Mouse (Mus musculus) embryonic facial prominence, embryonic 14.5 days (tissue): Measurements from ENCODE around the gene Cdnf. TPM values are rescaled to one million over a fixed set of nuclear protein-coding genes. Genes with fewer than 3 reads are reported as not detected.

ENCODE experiments used
- ATAC-seq: fragments of 200-750 bp; cut with Nextera tagmentation; 2 replicates; pipeline ENCODE4 v1.8.0; 2017; ENCODE audit warnings: low read depth, moderate number of reproducible peaks, moderate TSS enrichment
- DNase-seq: peaks from one replicate; pipeline ENCODE4 v3.0.0-alpha.2; 2015; ENCODE audit warnings: low spot score
- H3K27ac ChIP-seq: fragments of 300-500 bp; sonication (generic); replicated peaks from 2 replicates; pipeline ENCODE4 v1.5.1; 2014; ENCODE audit warnings: low read depth, mild to moderate bottlenecking, low read length, moderate library complexity
- H3K27me3 ChIP-seq: fragments of 300-500 bp; sonication (generic); replicated peaks from 2 replicates; pipeline ENCODE4 v1.6.1; 2014; ENCODE audit warnings: low read length; ENCODE audit not compliant: control insufficient read depth, insufficient read depth
- H3K36me3 ChIP-seq: fragments of 300-500 bp; sonication (generic); 2 replicates; pipeline ENCODE4 v1.6.1; 2014; ENCODE audit warnings: low read length, mixed read lengths; ENCODE audit not compliant: control insufficient read depth, insufficient read depth
- H3K4me1 ChIP-seq: fragments of 300-500 bp; sonication (generic); 2 replicates; pipeline ENCODE4 v1.6.1; 2014; ENCODE audit warnings: antibody characterized with exemption, low read length; ENCODE audit not compliant: control insufficient read depth, insufficient read depth
- H3K4me2 ChIP-seq: fragments of 300-500 bp; sonication (generic); 2 replicates; pipeline ENCODE4 v1.6.1; 2014; ENCODE audit warnings: low read depth, mild to moderate bottlenecking, low read length, moderate library complexity, mixed read lengths
- H3K4me3 ChIP-seq: fragments of 300-500 bp; sonication (generic); 2 replicates; pipeline ENCODE4 v1.5.1; 2014; ENCODE audit warnings: low read depth, mild to moderate bottlenecking, low read length
- H3K9ac ChIP-seq: fragments of 300-500 bp; sonication (generic); 2 replicates; pipeline ENCODE4 v1.6.1; 2014; ENCODE audit warnings: low read depth, mild to moderate bottlenecking, low read length, moderate library complexity, mixed read lengths
- H3K9me3 ChIP-seq: fragments of 300-500 bp; sonication (generic); 2 replicates; pipeline ENCODE4 v1.6.1; 2016; ENCODE audit warnings: low read length; ENCODE audit not compliant: control insufficient read depth
- WGBS: fragments of 180-500 bp; shearing (Covaris S2); extraction: QIAGEN DNeasy Blood & Tissue Kit; methylation state at CpG from one replicate; pipeline ENCODE4 v1.1.7; 2014; 5-methylcytosine and 5-hydroxymethylcytosine counted together
- polyA plus RNA-seq: library from polyadenylated mRNA; unstranded; fragments of >200 nt; fragmentation: Nextera tagmentation; extraction: Ambion mirVana; gene quantifications from 2 replicates; pipeline ENCODE4 v1.2.1, GENCODE M21; 2014

The Cdnf gene
- polyA plus RNA-seq, 1 experiment from 2014 or later, result 0.32 TPM

GRCm38 (mm10) chr2:3570606-3571005 lies 57.8 kb downstream of the Cdnf start:
- no peak overlapping the region for H3K9ac ChIP-seq
- H3K36me3 ChIP-seq, result no peaks in the 10 kb centered on the region
- no peak overlapping the region for H3K4me3 ChIP-seq
- 85% methylated on average over 11 of the region's 11 CpGs for WGBS
- no peaks in the 10 kb centered on the region for H3K4me1 ChIP-seq
- H3K27ac ChIP-seq, result no peak overlapping the region
- H3K9me3 ChIP-seq, result no peaks in the 10 kb centered on the region
- no peak overlapping the region for H3K4me2 ChIP-seq
- no peaks in the 10 kb centered on the region for H3K27me3 ChIP-seq
- DNase-seq (no peak), ATAC-seq (no peak)

DNA sequence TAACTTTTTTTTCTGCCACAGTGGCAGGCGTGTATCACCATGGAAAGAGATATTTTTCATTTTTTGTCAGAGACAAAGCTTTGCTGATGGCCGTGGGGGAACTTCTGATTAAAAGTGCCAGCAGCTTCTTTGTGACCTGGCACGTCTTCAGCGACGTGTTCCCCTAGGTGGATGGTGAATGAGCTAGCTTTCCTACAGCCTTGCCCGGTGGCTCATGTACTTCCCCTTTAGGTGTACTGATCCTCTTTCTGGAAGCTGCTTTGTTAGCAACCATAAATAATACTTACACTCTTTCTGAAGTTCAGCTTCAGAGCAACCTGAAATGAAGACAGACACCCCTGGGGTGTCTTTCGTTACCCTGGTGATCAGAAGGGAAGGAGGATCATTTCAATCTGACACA lies 61.1 kb downstream of the Cdnf start:
- Histone ChIP-seq H3K9ac (no peak overlapping the region), H3K4me3 (no peak overlapping the region), H3K4me2 (no peak overlapping the region), H3K27ac (no peak overlapping the region), H3K36me3 (no peaks in the 10 kb centered on the region), H3K9me3 (no peaks in the 10 kb centered on the region), H3K27me3 (no peaks in the 10 kb centered on the region), H3K4me1 (no peaks in the 10 kb centered on the region)
- DNase-seq, result no peak
- no peak for ATAC-seq
- 81% methylated on average over 7 of the region's 7 CpGs for WGBS

DNA sequence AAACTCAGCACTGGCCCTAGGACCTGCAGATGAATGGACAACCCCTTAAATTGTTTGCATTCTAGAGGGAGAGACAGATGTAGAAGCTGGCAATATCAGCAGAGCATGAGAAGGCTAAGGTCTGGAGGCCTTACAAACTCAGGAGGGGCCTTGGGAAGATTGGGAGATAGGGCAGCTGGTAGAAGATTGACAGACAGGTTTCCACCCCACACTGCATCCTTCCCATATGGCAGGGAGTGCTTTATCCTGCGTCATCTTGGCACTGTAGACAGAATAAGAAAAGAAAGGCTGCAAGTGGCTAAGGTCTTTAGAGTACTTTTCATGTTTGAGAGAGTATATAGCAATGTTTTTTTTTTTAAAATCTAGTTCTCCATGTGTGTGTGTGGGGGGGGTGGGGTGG lies 62.3 kb downstream of the Cdnf start:
- no peak overlapping the region for H3K4me3 ChIP-seq
- H3K4me1 ChIP-seq, result no peaks in the 10 kb centered on the region
- H3K9ac ChIP-seq, result no peak overlapping the region
- WGBS, result 85% methylated on average over 1 of the region's 1 CpGs
- no peak for DNase-seq
- H3K9me3 ChIP-seq, result no peaks in the 10 kb centered on the region
- no peak overlapping the region for H3K4me2 ChIP-seq
- H3K36me3 ChIP-seq, result no peaks in the 10 kb centered on the region
- H3K27me3 ChIP-seq, result no peaks in the 10 kb centered on the region
- H3K27ac ChIP-seq, result no peak overlapping the region
- no peak for ATAC-seq

Other genes starting within 250 kb of the Cdnf start
- 34.2 and 37.3 TPM in 2 replicates for gene Nmt2, start 228.8 kb upstream of the Cdnf start, polyA plus RNA-seq
- gene Rpp38, start 180.4 kb upstream of the Cdnf start, polyA plus RNA-seq, result 20.9 and 21.9 TPM in 2 replicates
- 3.2 and 3.9 TPM in 2 replicates for gene Acbd7, start 176.9 kb upstream of the Cdnf start, polyA plus RNA-seq
- gene Olah, start 115.8 kb upstream of the Cdnf start, polyA plus RNA-seq, result not detected in 2 replicates
- gene Meig1, start 90.4 kb upstream of the Cdnf start, polyA plus RNA-seq, result 3.9 and 20.3 TPM in 2 replicates
- 5.9 and 6.1 TPM in 2 replicates for gene Dclre1c, start 88.9 kb upstream of the Cdnf start, polyA plus RNA-seq
- 14.4 and 14.7 TPM in 2 replicates for gene Suv39h2, start 38.0 kb upstream of the Cdnf start, polyA plus RNA-seq
- 3.9 and 4.9 TPM in 2 replicates for gene Gm45902, start 240 bp upstream of the Cdnf start, polyA plus RNA-seq
- gene Hspa14, start 216 bp upstream of the Cdnf start, polyA plus RNA-seq, result 85.7 and 93.7 TPM in 2 replicates
- 40.4 and 44.4 TPM in 2 replicates for gene Fam107b, start 57.5 kb downstream of the Cdnf start, polyA plus RNA-seq